In genomic region chr17:34118113-34118872, GRCm38 (mm10) we compare ENCODE assay signal across 8 mouse cellular contexts. TPM values are rescaled to one million over a fixed set of nuclear protein-coding genes. Genes with fewer than 3 reads are reported as not detected.
DNase-seq lines count a peak whose midpoint lies in the region; ATAC-seq and TF ChIP-seq lines count a peak whose summit lies in the region.

No protein-coding gene starts in this region.

- peak overlapping the region; percentile 90 for H3K4me3 ChIP-seq in forebrain, embryonic 15.5 days
- peak overlapping the region; percentile 91 for H3K4me3 ChIP-seq in hindbrain, postnatal 0 days (ENCODE audit: low read length)
- peak overlapping the region; percentile 94 for H3K4me3 ChIP-seq in liver, embryonic 15.5 days (replicated peaks)
- peak overlapping the region; percentile 65 for H3K4me3 ChIP-seq in olfactory bulb, adult 2 months (ENCODE audit: insufficient read depth, low read depth, low read length)

- no peak for TF ChIP-seq POLR2A in brain, embryonic 14.5 days (IDR thresholded peaks at IDR 0.05; ENCODE audit: borderline replicate concordance, extremely low read depth, insufficient read depth, insufficient read length, poor library complexity, severe bottlenecking)
- no peak for TF ChIP-seq POLR2A in olfactory bulb, adult 2 months (IDR thresholded peaks at IDR 0.05; ENCODE audit: insufficient read depth, low read depth, low read length)

- H3K27me3 ChIP-seq in forebrain, embryonic 15.5 days = no peaks in the 10 kb centered on the region
- H3K27me3 ChIP-seq in hindbrain, postnatal 0 days (ENCODE audit: insufficient read depth, low read length) = no peaks in the 10 kb centered on the region
- H3K27me3 ChIP-seq in liver, embryonic 15.5 days = no peaks in the 10 kb centered on the region

- no peak for ATAC-seq in forebrain, embryonic 15.5 days (replicated peaks)
- ATAC-seq in hindbrain, postnatal 0 days = no peak
- no peak for ATAC-seq in liver, embryonic 15.5 days (ENCODE audit: insufficient read depth)

- H3K9ac ChIP-seq in forebrain, embryonic 15.5 days (replicated peaks) = peak overlapping the region; percentile 73
- H3K9ac ChIP-seq in hindbrain, postnatal 0 days (replicated peaks; ENCODE audit: low read length) = peak overlapping the region; percentile 83
- peak overlapping the region; percentile 93 for H3K9ac ChIP-seq in liver, embryonic 15.5 days

- H3K9me3 ChIP-seq in forebrain, embryonic 15.5 days = no peaks in the 10 kb centered on the region
- no peaks in the 10 kb centered on the region for H3K9me3 ChIP-seq in hindbrain, postnatal 0 days (ENCODE audit: low read length)
- H3K9me3 ChIP-seq in liver, embryonic 15.5 days (replicated peaks) = no peaks in the 10 kb centered on the region

- peaks cover 26% of the 10 kb centered on the region for H3K4me1 ChIP-seq in forebrain, embryonic 15.5 days
- H3K4me1 ChIP-seq in hindbrain, postnatal 0 days (ENCODE audit: insufficient read depth, low read length) = peaks cover 7% of the 10 kb centered on the region; the same call in 1 of the 2 replicates
- peaks cover 56% of the 10 kb centered on the region for H3K4me1 ChIP-seq in liver, embryonic 15.5 days (replicated peaks)
- H3K4me1 ChIP-seq in olfactory bulb, adult 2 months (ENCODE audit: control insufficient read depth, insufficient read depth, low read length) = peaks cover 8% of the 10 kb centered on the region

- DNase-seq in lung, adult 18-20 months = peak; percentile 27 to 37
- DNase-seq in lung, postnatal 25 days (ENCODE audit: low spot score) = no peak
- DNase-seq in brain, embryonic 14.5 days (ENCODE audit: low read depth) = peak; percentile 68
- peak; percentile 77 for DNase-seq in hindbrain, postnatal 0 days (ENCODE audit: low spot score)
- no peak for DNase-seq in adipocyte (ENCODE audit: low spot score)

- TF ChIP-seq CTCF in brain, embryonic 14.5 days (IDR thresholded peaks at IDR 0.05; ENCODE audit: borderline replicate concordance, extremely low read depth, insufficient read depth, insufficient read length) = no peak
- no peak for TF ChIP-seq CTCF in hindbrain, postnatal 0 days (IDR thresholded peaks at IDR 0.05; ENCODE audit: low read depth)
- TF ChIP-seq CTCF in olfactory bulb, adult 2 months (IDR thresholded peaks at IDR 0.05; ENCODE audit: insufficient read depth, low read depth, low read length) = no peak

- peak overlapping the region; percentile 100 for H3K27ac ChIP-seq in forebrain, embryonic 15.5 days (replicated peaks)
- peak overlapping the region; percentile 100 for H3K27ac ChIP-seq in hindbrain, postnatal 0 days
- H3K27ac ChIP-seq in liver, embryonic 15.5 days (replicated peaks) = peak overlapping the region; percentile 76
- peak overlapping the region; percentile 43 for H3K27ac ChIP-seq in olfactory bulb, adult 2 months (ENCODE audit: insufficient read depth, low read depth, low read length)

- peaks cover 32% of the 10 kb centered on the region for H3K36me3 ChIP-seq in forebrain, embryonic 15.5 days
- H3K36me3 ChIP-seq in hindbrain, postnatal 0 days (ENCODE audit: insufficient read depth, low read length) = peaks cover 37% of the 10 kb centered on the region
- peaks cover 55% of the 10 kb centered on the region for H3K36me3 ChIP-seq in liver, embryonic 15.5 days (replicated peaks)

- under 1% methylated on average over 57 of the region's 67 CpGs for WGBS in forebrain, embryonic 15.5 days
- WGBS in hindbrain, postnatal 0 days = 2% methylated on average over 67 of the region's 67 CpGs
- under 1% methylated on average over 67 of the region's 67 CpGs for WGBS in liver, embryonic 15.5 days (ENCODE audit: insufficient replicate concordance)
- under 1% methylated on average over 66 of the region's 67 CpGs for whole genome bisulfite sequencing in olfactory bulb, adult 2 months

- peak overlapping the region; percentile 80 for H3K4me2 ChIP-seq in forebrain, embryonic 15.5 days (replicated peaks)
- peak overlapping the region; percentile 98 for H3K4me2 ChIP-seq in hindbrain, postnatal 0 days (ENCODE audit: low read depth, low read length)
- peak overlapping the region; percentile 99 for H3K4me2 ChIP-seq in liver, embryonic 15.5 days

RNA-seq across cellular contexts. Expression of gene H2-DMa, which starts 1.0 kb away (rescaled TPM):
- polyA plus RNA-seq in brain, embryonic 14.5 days (2012; rRNA removed) = 12.0 and 16.4 TPM in 2 replicates
- 12.9 and 13.0 TPM in 2 replicates for polyA plus RNA-seq in forebrain, embryonic 15.5 days (2015; fragmentation: Nextera tagmentation; extraction: Ambion mirVana)
- 30.9 and 31.3 TPM in 2 replicates for total RNA-seq in hindbrain, postnatal 0 days (2014; rRNA removed)
- 23.5 and 24.1 TPM in 2 replicates for polyA plus RNA-seq in hindbrain, postnatal 0 days (2015; fragmentation: Nextera tagmentation; extraction: Ambion mirVana)
- 6.4 TPM in 2 replicates for polyA plus RNA-seq in liver, embryonic 15.5 days (2015; fragmentation: Nextera tagmentation; extraction: Ambion mirVana)
- polyA plus RNA-seq in olfactory bulb, adult 2 months (2012; ENCODE audit: insufficient read depth, insufficient read length, low replicate concordance, missing spikeins) = not detected in 2 replicates

RNA-seq across cellular contexts. Expression of gene Brd2, which starts 4.1 kb away (rescaled TPM):
- polyA plus RNA-seq in brain, embryonic 14.5 days (2012; rRNA removed) = 186 and 256 TPM in 2 replicates
- 132 and 133 TPM in 2 replicates for polyA plus RNA-seq in forebrain, embryonic 15.5 days (2015; fragmentation: Nextera tagmentation; extraction: Ambion mirVana)
- 180 and 195 TPM in 2 replicates for total RNA-seq in hindbrain, postnatal 0 days (2014; rRNA removed)
- polyA plus RNA-seq in hindbrain, postnatal 0 days (2015; fragmentation: Nextera tagmentation; extraction: Ambion mirVana) = 101 and 108 TPM in 2 replicates
- polyA plus RNA-seq in liver, embryonic 15.5 days (2015; fragmentation: Nextera tagmentation; extraction: Ambion mirVana) = 37.8 and 40.1 TPM in 2 replicates
- polyA plus RNA-seq in olfactory bulb, adult 2 months (2012; ENCODE audit: insufficient read depth, insufficient read length, low replicate concordance, missing spikeins) = 233 TPM in 1 of 2 replicates, not detected in the other

RNA-seq across cellular contexts. Expression of gene H2-DMb2, which starts 24.8 kb away (rescaled TPM):
- 0.18 and 0.40 TPM in 2 replicates for polyA plus RNA-seq in brain, embryonic 14.5 days (2012; rRNA removed)
- polyA plus RNA-seq in forebrain, embryonic 15.5 days (2015; fragmentation: Nextera tagmentation; extraction: Ambion mirVana) = 1.0 and 1.4 TPM in 2 replicates
- 0.16 TPM in 1 of 2 replicates, not detected in the other for total RNA-seq in hindbrain, postnatal 0 days (2014; rRNA removed)
- polyA plus RNA-seq in hindbrain, postnatal 0 days (2015; fragmentation: Nextera tagmentation; extraction: Ambion mirVana) = 0.58 and 0.59 TPM in 2 replicates
- 0.54 and 1.0 TPM in 2 replicates for polyA plus RNA-seq in liver, embryonic 15.5 days (2015; fragmentation: Nextera tagmentation; extraction: Ambion mirVana)
- not detected in 2 replicates for polyA plus RNA-seq in olfactory bulb, adult 2 months (2012; ENCODE audit: insufficient read depth, insufficient read length, low replicate concordance, missing spikeins)

RNA-seq across cellular contexts. Expression of gene H2-Oa, which starts 26.2 kb away (rescaled TPM):
- polyA plus RNA-seq in brain, embryonic 14.5 days (2012; rRNA removed) = 0.07 and 0.20 TPM in 2 replicates
- 0.15 TPM in 1 of 2 replicates, not detected in the other for polyA plus RNA-seq in forebrain, embryonic 15.5 days (2015; fragmentation: Nextera tagmentation; extraction: Ambion mirVana)
- not detected in 2 replicates for total RNA-seq in hindbrain, postnatal 0 days (2014; rRNA removed)
- polyA plus RNA-seq in hindbrain, postnatal 0 days (2015; fragmentation: Nextera tagmentation; extraction: Ambion mirVana) = 0.23 and 0.31 TPM in 2 replicates
- 0.17 and 0.40 TPM in 2 replicates for polyA plus RNA-seq in liver, embryonic 15.5 days (2015; fragmentation: Nextera tagmentation; extraction: Ambion mirVana)
- polyA plus RNA-seq in olfactory bulb, adult 2 months (2012; ENCODE audit: insufficient read depth, insufficient read length, low replicate concordance, missing spikeins) = not detected in 2 replicates

RNA-seq across cellular contexts. Expression of gene H2-DMb1, which starts 34.6 kb away (rescaled TPM):
- polyA plus RNA-seq in brain, embryonic 14.5 days (2012; rRNA removed) = 0.82 and 1.1 TPM in 2 replicates
- polyA plus RNA-seq in forebrain, embryonic 15.5 days (2015; fragmentation: Nextera tagmentation; extraction: Ambion mirVana) = 0.88 and 0.91 TPM in 2 replicates
- total RNA-seq in hindbrain, postnatal 0 days (2014; rRNA removed) = 1.8 and 3.0 TPM in 2 replicates
- polyA plus RNA-seq in hindbrain, postnatal 0 days (2015; fragmentation: Nextera tagmentation; extraction: Ambion mirVana) = 1.4 and 1.8 TPM in 2 replicates
- 1.6 and 1.7 TPM in 2 replicates for polyA plus RNA-seq in liver, embryonic 15.5 days (2015; fragmentation: Nextera tagmentation; extraction: Ambion mirVana)
- polyA plus RNA-seq in olfactory bulb, adult 2 months (2012; ENCODE audit: insufficient read depth, insufficient read length, low replicate concordance, missing spikeins) = not detected in 2 replicates

Comparison
In these comparisons a context has a peak if more than half of its experiments do, and no peak if none do; other contexts are left out.
1. DNase-seq: peak in lung, adult 18-20 months (2 of 2), brain, embryonic 14.5 days (single experiment) and hindbrain, postnatal 0 days (single experiment); none in lung, postnatal 25 days (single experiment) and adipocyte (single experiment).
2. H3K27ac ChIP-seq: peak in every context shown above with its lines; median percentile 100 in forebrain, embryonic 15.5 days; 100 in hindbrain, postnatal 0 days; 76 in liver, embryonic 15.5 days; 43 in olfactory bulb, adult 2 months.
3. Peak in every context shown above with its lines, with median percentiles within 50 percentile points of each other: H3K4me2 ChIP-seq, H3K4me3 ChIP-seq and H3K9ac ChIP-seq.